Mouse (Mus musculus): Measurements from ENCODE around the gene Trim63.

DNA sequence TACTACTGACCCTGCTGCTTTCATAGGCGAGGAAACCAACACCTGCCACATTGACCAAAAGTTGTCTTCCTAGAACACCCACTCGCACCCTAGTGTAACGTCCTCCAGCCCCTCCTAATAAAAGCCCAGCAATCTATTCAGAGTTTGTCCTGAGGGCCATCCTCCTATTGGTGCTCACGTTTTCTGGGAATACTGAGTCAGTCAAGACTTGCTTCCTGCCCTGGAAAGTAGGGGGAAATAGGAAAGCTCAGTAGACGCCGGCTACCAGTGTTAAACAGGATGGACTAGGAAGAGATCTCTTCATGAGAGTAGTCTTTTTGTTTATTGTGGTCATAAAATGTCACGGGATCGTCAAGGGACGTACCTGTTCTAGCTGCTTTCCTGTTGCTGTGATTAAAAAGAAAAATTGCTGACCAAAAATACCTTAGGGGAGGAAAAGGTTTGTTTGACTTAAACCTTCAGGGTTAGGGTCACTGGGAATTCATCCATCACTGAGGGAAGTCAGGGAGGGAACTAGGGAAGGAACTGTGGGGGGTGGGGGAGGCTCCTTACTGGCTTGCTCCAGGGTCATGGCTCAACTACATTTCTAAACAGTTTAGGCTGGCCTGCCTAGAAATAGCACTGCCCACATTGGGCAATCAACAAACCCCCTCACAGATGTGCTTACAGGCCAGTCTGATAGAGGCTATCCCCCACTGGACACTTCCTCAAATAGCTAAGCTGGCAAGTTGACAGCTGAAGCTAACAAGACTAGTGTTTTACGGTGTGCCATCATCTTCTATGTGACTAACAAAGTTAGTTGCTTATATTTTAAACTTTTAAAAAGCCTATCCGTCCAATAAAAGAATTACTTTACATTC, 26.3 kb upstream of the Trim63 start:
- no peak for TF ChIP-seq POLR2A (IDR thresholded peaks at IDR 0.05; ENCODE audit: low read depth, low read length)
- TF ChIP-seq CTCF (IDR thresholded peaks at IDR 0.05; ENCODE audit: extremely low read depth, insufficient read depth, insufficient read length, insufficient replicate concordance) = no peak

Measured in spleen, adult 2 months (tissue).